Mouse (Mus musculus) layer of hippocampus, adult 2 months (tissue): ENCODE measurements at regions not wholly inside any gene's neighbourhood (a gene's known extent, or its start where the extent isn't known, plus 50 kb on each side); places are given as distances from the start of the nearest gene placed in this dataset.

Experiments
- DNase-seq, 2 experiments: peaks; one replicate each; pipeline ENCODE4 v3.0.0; 2022; ENCODE audit warnings: low spot score in 2 of 2
- H3K27ac ChIP-seq: fragments of 200-600 bp; 2 replicates; pipeline ENCODE4 v1.8.1; 2022
- H3K4me3 ChIP-seq: fragments of 200-600 bp; 2 replicates; pipeline ENCODE4 v1.8.1; 2022; ENCODE audit warnings: mild to moderate bottlenecking
- CTCF ChIP-seq: fragments of 200-600 bp; conservative IDR thresholded peaks from 2 replicates; pipeline ENCODE4 v1.8.1; 2022; ENCODE audit warnings: antibody characterized with exemption, mild to moderate bottlenecking, moderate library complexity

GRCm38 (mm10) chr5:47115882-47116281, 867.1 kb upstream of the Slit2 start:
- H3K27ac ChIP-seq = no peak overlapping the region
- TF ChIP-seq CTCF = no peak
- no peak for DNase-seq

GRCm38 (mm10) chr5:47095703-47096102, 887.2 kb upstream of the Slit2 start:
- no peak overlapping the region for H3K27ac ChIP-seq
- no peak for DNase-seq
- no peak for TF ChIP-seq CTCF
- H3K4me3 ChIP-seq = no peak overlapping the region

More at GRCm38 (mm10) chr5:47115882-47116281, 867.1 kb upstream of the Slit2 start:
- H3K4me3 ChIP-seq = no peak overlapping the region

GRCm38 (mm10) chr5:47052942-47053341, 930.0 kb upstream of the Slit2 start:
- H3K4me3 ChIP-seq = no peak overlapping the region
- TF ChIP-seq CTCF = no peak
- no peak overlapping the region for H3K27ac ChIP-seq
- no peak for DNase-seq

- DNase-seq = no peak
- peak; percentile 54 for TF ChIP-seq CTCF
Measured at GRCm38 (mm10) chr5:47036752-47037151, 946.2 kb upstream of the Slit2 start.

GRCm38 (mm10) chr5:47034021-47034420, 948.9 kb upstream of the Slit2 start:
- TF ChIP-seq CTCF = no peak
- peak in 1 of 2 experiments; percentile 1 for DNase-seq
- H3K27ac ChIP-seq = no peak overlapping the region
- H3K4me3 ChIP-seq = no peak overlapping the region

More at GRCm38 (mm10) chr5:47036752-47037151, 946.2 kb upstream of the Slit2 start:
- Histone ChIP-seq H3K4me3 (no peak overlapping the region), H3K27ac (no peak overlapping the region)

GRCm38 (mm10) chr5:47014351-47014750, 968.6 kb upstream of the Slit2 start:
- Histone ChIP-seq H3K27ac (no peak overlapping the region), H3K4me3 (no peak overlapping the region)
- peak; percentile 80 for TF ChIP-seq CTCF
- DNase-seq = peak; percentile 24 to 59

GRCm38 (mm10) chr5:46992557-46992956, 990.4 kb upstream of the Slit2 start:
- no peak overlapping the region for H3K27ac ChIP-seq
- no peak overlapping the region for H3K4me3 ChIP-seq
- TF ChIP-seq CTCF = no peak
- DNase-seq = no peak

GRCm38 (mm10) chr5:46986519-46986918, 996.4 kb upstream of the Slit2 start:
- H3K4me3 ChIP-seq = no peak overlapping the region
- no peak for DNase-seq
- TF ChIP-seq CTCF = no peak
- no peak overlapping the region for H3K27ac ChIP-seq

GRCm38 (mm10) chr5:46980326-46980725, 1002.6 kb upstream of the Slit2 start:
- TF ChIP-seq CTCF = peak; percentile 65
- DNase-seq = peak in 1 of 2 experiments; percentile 15
- no peak overlapping the region for H3K27ac ChIP-seq
- H3K4me3 ChIP-seq = no peak overlapping the region

- no peak for DNase-seq
- no peak overlapping the region for H3K4me3 ChIP-seq
- TF ChIP-seq CTCF = no peak
- H3K27ac ChIP-seq = no peak overlapping the region
Measured at GRCm38 (mm10) chr5:46968870-46969436, 1014.0 kb upstream of the Slit2 start.

GRCm38 (mm10) chr5:46960749-46961148, 1022.2 kb upstream of the Slit2 start:
- DNase-seq = no peak
- TF ChIP-seq CTCF = no peak
- no peak overlapping the region for H3K27ac ChIP-seq
- no peak overlapping the region for H3K4me3 ChIP-seq

- no peak overlapping the region for H3K4me3 ChIP-seq
- no peak for TF ChIP-seq CTCF
- H3K27ac ChIP-seq = no peak overlapping the region
- DNase-seq = no peak
Measured at GRCm38 (mm10) chr5:46926324-46926723, 1056.6 kb upstream of the Slit2 start.

GRCm38 (mm10) chr5:46901909-46902308, 1044.5 kb upstream of the Lcorl start:
- TF ChIP-seq CTCF = no peak
- DNase-seq = no peak
- Histone ChIP-seq H3K4me3 (no peak overlapping the region), H3K27ac (no peak overlapping the region)

GRCm38 (mm10) chr5:46894037-46894436, 1036.6 kb upstream of the Lcorl start:
- Histone ChIP-seq H3K27ac (no peak overlapping the region), H3K4me3 (no peak overlapping the region)
- TF ChIP-seq CTCF = no peak
- no peak for DNase-seq
